Mouse (Mus musculus): ENCODE measurements around the gene Rtl6.

The Rtl6 gene

GRCm38 (mm10) chr15:84557189-84557921 lies at the start of gene Rtl6:
Rtl6 (minus strand) TSS chr15:84557823.
- peak; percentile 80 to 81 for DNase-seq (ENCODE audit: low spot score in 2 of 2)

DNA sequence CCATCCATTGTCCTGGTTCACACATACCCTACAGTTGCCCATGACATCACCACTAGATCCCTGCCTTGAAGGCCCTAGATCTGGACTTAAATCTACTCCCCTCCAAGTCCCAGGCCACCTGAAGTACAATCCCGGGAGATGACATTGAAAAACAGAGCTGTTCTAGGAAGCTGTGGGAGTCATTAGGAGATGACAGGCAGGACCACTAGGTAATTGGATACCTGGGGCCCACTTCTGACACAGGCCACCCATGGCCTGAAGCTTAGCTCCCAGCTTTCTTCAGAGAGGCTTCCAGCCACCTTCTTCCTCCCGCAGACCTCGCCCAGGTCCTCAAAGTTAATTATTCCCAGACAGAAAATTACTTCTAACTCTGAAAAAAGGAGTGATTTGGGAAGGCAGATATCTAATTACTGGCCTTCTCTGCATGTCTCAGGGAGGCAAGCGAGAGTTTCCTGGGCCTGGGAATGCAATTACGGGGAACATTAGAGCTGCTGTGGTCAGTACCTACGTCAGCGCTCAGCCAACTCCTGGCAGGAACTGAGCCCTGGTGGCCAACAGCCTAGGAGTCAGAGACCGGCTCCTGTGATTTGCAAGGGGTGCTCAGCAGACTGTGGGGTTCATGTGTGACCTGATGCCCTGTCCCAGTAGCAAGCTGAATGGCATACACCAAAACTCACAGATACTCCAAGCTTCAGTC lies 45.8 kb upstream of the Rtl6 start:
- DNase-seq (ENCODE audit: low spot score in 2 of 2) = no peak

DNA sequence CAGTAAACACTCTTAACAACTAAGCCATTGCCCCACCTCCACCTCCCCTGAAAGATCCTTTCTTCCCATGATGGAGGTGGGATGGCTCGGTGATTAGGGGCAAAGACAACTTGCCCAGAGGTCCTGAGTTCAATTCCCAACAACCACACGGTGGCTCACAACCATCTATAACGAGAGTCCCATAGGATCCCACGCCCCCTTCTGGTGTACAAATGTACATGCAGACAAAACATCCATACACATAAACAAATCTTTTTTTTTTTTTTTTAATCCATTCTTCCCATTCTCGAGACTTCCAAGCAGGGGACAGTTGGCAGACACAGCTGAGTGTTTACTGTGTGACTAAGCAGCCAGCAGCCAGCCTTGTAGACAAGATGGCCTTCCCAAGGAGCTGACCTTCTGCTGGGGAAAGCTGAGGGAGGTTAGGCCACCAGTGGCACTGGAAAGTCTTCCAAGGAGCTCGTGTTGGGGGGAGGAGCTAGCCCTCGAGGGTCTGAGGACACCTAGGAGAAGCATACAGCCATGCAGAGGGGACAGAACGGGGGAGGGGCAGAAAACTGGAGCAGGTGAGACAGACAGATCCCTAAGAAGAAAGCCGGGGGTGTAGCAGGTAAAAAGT lies 43.5 kb upstream of the Rtl6 start:
- DNase-seq (ENCODE audit: low spot score in 2 of 2) = no peak

DNA sequence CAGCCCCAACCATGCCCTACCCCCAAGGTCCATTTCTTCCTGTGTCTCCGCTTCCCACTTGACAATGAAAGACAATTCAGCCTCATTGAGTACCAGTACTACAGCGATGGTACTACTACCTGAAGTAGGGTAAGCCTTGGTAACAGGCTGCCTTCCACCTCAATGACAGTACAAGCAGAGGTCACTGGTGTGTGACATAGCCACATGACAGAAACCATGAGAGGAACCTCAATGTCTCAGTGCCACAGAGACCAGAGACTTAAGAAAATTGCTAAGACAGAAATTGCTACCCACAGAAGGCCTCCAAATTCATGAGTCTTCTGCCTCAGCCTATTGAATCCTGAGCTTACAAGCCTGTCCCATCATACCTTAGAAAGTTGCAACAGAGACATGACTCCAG lies 41.3 kb upstream of the Rtl6 start:
- no peak for DNase-seq (ENCODE audit: low spot score in 2 of 2)

DNA sequence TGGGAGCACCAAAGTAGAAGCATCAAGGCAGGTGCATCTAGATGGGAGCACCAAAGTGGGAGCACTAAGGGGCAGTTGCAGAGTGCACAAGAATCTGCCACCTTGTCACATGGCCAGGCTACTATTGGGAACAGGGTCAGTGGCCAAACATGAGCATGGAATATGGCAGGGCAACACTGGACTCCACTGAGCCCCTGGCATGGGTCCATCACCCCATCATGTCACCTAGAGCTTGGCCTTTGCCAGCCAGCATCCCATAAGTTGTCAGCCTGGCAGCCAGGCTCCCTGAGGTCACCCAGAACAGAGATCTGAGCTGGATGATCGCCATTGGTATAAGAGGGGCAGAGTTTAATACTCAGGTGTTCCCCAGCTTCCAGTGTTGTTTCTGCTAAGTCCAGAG lies 40.2 kb upstream of the Rtl6 start:
- DNase-seq (ENCODE audit: low spot score in 2 of 2) = no peak

- DNase-seq (ENCODE audit: low spot score in 2 of 2) = no peak
These were observed 39.4 kb upstream of the Rtl6 start for GRCm38 (mm10) chr15:84597021-84597420.

DNA sequence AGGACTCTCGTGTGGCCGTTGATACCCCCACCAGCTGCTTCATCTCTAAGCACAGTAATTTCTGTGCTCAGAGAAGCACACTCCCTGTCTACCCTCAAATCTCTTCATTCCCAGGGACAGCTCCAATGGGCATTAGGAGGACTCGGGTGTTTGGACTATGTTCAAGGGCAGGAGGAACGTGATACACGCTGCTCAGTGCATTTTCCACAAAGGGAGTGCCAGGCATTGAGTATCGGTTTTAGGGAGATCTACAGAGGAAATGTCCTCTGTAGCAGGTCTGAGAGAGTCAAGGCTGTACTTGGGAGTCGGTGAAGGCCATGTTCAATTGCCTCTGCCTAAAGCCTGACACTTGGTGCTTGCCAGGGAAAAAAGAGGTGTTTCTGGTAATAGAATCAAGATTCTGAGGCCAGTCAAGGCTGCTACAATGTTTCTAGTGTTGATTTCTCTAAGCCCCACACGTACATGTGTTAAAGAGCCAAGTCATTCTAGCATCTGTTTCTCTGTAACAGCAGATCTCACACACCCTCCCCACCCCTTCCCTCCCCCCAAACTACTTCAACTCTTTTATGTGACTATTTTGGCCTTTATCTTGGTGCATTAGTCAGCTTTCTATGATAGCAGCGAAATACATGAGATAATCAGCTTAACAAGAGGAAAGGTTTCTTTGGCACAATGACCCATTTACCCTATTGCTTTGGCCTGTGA lies 37.8 kb upstream of the Rtl6 start:
- no peak for DNase-seq (ENCODE audit: low spot score in 2 of 2)

DNA sequence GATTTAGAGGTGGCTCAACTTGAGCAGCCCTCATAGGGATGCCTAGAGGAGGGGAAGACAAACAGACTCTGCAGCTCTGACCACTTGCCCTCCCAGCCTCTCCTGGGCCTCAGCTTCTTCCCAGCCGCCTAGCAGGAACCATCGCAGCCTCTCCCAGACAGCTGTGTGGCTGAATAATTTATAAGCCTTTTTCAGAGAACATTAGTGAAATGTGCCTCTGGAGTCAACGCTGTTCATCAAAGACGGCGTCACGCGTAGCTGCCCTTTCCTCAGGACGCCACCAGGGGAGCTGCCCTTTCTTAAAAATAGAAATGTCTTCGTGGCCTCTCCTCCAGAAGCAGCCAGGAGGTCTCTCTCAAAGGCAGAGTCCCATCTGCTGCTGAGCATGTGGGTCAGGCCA lies 35.9 kb upstream of the Rtl6 start:
- no peak for DNase-seq (ENCODE audit: low spot score in 2 of 2)

GRCm38 (mm10) chr15:84592240-84592639 lies 34.6 kb upstream of the Rtl6 start:
- DNase-seq (ENCODE audit: low spot score in 2 of 2) = no peak

DNA sequence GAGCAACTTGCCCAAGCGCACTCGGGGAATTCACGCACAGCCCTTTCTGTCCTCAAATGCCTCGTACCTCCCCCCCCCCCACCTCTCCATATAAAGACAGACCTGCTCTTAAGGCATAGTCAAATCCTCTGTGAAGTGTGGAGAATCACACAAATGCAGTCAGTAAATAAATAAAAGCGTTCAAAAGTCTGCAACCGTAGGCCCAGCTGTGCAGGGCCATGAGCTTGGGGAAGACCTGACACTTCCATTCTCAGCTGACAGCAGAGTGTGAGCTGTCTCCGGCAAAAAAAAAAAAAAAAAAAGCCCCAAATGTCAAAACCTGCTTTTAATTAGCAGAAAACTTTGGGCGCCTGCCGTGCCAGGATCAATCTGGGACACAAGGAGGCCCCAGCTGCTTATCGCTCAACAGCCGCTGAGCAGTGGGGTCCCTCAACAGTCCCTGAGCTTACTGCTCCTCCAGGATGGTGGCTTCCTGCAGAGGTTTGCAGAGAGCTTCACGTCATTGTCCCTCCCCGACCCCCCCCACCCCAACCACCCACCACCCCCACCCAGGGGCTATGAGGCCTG lies 34.0 kb upstream of the Rtl6 start:
- no peak for DNase-seq (ENCODE audit: low spot score in 2 of 2)

GRCm38 (mm10) chr15:84588371-84588821 lies 30.8 kb upstream of the Rtl6 start:
- DNase-seq (ENCODE audit: low spot score in 2 of 2) = no peak

GRCm38 (mm10) chr15:84578607-84579006 lies 21.0 kb upstream of the Rtl6 start:
- DNase-seq (ENCODE audit: low spot score in 2 of 2) = no peak

DNA sequence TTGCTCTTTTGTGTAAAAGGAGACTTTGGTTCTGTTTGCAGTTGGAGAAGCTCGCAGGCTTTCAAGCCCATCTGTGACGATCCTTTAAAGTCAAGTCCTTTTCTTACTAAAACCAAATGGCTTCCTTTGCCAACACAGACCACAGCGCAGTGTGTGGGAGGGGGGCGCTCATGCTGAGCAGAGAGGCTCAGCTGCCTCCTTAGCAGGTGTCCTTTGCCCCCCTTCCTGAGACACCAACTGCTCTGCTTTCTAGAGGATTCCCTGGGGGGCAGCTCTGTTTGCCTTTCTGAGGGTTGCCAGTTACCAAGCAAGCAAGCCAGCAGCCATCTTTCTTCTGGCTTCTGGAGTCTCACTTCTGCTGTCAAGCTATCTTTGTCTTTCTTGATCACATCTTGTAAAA lies 19.4 kb upstream of the Rtl6 start:
- no peak for DNase-seq (ENCODE audit: low spot score in 2 of 2)

DNA sequence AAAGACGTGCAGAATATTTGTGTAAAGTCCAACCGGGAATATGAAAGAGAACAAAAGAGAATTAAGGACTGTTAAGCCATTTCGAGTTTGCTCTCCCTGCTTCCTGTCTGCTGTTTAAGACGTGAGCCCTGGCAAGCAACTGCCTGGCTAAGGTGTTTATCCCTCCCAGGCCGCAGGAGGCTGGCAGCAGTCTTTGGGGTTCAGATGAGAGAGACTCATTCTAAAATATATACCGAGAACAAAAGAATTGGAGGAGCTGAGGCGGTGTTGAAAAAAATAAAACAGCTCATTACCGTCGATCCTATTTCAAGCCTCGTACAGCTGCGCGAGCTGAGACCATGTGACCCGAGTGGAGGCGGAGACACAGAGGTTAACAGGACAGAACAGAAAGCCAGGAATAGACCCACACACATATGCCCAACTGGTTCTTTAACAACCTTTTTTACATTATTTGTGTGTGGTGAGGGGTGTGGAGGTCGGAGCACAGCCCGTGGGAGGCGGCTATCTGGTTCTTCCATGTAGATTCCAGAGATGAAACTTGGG lies 9.0 kb upstream of the Rtl6 start:
- no peak for DNase-seq (ENCODE audit: low spot score in 2 of 2)

DNA sequence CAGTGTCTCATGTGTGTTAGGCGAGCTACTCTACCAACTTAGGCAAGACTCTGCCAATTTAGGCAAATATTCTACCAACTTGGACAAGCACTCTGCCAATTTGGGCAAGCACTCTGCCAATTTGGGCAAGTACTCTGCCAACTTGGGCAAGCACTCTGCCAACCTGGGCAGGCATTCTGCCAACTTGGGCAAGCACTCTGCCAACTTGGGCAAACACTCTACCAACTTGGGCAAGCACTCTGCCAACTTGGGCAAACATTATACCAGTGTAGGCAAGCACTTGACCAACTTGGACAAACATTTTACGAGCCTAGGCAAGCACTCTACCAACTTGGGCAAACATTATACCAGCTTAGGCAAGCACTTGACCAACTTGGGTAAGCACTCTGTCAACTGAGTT lies 3.9 kb upstream of the Rtl6 start:
- DNase-seq (ENCODE audit: low spot score in 2 of 2) = no peak

DNA sequence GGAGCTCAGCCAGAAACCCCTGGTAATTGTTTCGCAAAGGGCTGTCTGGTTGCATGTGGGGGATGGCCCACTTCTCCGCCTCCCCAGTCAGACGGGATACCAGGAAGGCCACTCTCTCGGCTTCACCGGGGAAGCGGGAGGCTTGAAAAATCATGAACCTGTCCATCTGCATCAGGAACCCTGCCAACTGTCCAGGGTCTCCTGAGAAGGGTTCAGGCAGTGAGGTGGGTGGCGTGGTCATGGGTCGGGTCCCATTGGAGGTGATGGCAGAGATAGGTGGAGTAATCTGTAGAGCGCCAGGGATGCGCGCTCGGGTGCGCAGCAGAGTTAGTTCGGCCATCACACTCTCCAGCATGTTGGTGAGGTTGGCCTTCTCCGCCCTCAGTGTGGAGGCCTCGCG lies 949 bp downstream of the Rtl6 start:
- no peak for DNase-seq (ENCODE audit: low spot score in 2 of 2)

GRCm38 (mm10) chr15:84551065-84551464 lies 6.6 kb downstream of the Rtl6 start:
- no peak for DNase-seq (ENCODE audit: low spot score in 2 of 2)

DNA sequence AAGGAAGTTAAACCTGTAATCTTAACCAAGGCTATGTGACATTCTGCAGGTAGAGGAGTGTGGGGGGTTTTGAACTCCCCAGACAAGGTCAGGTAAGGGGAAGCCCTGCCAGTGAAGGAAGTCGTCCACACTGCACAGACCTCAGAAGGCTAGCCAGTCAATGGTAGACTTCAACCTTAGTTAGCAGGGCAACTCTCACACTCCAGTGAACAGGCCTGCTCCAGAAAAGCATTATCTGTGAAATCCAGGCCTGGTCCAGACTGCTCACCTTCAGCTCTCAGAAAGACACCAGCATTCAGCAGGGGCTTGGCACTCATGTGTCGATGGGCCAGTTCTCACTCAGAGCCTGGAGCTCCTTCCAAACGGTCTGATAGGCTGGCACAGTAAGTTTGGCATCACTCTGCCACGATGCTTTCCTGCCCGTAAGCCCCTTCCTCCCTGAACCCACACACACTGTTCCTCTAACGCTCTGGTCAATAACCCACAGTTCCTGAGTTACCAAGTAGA lies 8.3 kb downstream of the Rtl6 start:
- DNase-seq (ENCODE audit: low spot score in 2 of 2) = no peak

DNA sequence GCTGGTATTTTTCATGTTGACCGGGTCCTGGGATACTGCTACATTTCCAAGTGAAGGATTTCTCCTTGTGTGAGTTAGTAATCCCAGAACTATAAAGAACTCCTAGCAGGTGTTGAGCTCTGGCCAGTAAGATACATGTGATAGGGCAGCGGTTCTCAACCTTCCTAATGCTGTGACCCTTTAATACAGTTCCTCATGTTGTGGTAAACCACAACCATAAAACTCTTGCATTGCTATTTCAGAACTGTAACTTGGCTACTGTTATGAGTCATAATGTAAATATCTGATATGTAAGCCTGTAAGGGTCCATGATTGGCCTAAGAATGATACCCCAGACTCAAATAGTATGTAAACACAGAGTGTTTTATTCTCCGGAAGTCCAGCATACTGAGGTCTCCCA lies 11.6 kb downstream of the Rtl6 start:
- no peak for DNase-seq (ENCODE audit: low spot score in 2 of 2)

DNA sequence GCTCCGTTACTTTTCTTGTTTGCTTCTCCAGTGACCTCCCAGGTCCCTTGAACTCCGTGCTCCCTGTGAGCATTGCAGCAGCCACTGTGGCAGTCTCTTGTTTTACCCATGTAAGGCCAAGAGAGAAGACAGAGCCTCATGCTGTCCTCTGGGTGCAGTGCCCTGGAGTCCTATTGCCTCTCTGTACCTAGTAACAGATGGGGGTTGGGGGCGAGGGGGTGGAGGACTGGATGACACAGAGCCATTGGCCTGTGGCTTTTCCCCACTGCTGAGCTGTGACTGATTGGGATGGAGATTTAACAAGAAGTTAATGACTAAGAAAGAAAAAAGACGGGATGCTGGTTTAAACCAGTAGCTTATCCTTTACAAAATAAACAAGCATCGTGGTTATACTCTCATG lies 16.4 kb downstream of the Rtl6 start:
- DNase-seq (ENCODE audit: low spot score in 2 of 2) = no peak

- DNase-seq (ENCODE audit: low spot score in 2 of 2) = no peak
These were observed 18.5 kb downstream of the Rtl6 start for GRCm38 (mm10) chr15:84538974-84539588.

Data from frontal cortex, postnatal 14 days (tissue).